Mouse (Mus musculus): ENCODE data around the gene Ablim2. TPM values are rescaled to one million over a fixed set of nuclear protein-coding genes. Genes with fewer than 3 reads are reported as not detected.

The Ablim2 gene
- total RNA-seq, 2 experiments from 2014 or later = 1.6 TPM; not detected in 1

GRCm38 (mm10) chr5:35762850-35763249 lies 5.2 kb downstream of the Ablim2 start:
- no peak for ATAC-seq (replicated peaks; ENCODE audit: poor library complexity, severe bottlenecking)

DNA sequence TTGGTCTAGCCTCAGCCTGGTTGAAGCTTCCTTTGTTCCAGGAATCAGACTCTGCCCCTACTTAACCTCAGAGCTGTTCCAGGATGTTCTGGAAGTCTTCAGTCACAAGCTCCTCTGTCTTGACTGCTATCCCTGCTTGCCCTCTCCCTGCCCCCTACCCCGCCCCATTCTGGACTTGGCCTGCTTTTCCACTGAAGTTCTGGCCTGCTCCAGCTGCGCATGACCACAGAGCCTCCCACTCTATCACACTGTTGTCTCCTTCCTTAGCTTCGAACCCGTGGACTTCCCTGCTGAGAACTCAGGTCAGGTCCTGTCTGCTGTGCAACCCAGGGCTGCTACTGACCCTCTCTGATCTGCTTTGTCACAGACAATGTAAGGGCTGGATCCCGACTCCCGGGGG lies 8.2 kb downstream of the Ablim2 start:
- ATAC-seq (replicated peaks; ENCODE audit: poor library complexity, severe bottlenecking) = no peak

GRCm38 (mm10) chr5:35768525-35768924 lies 10.8 kb downstream of the Ablim2 start:
- no peak for ATAC-seq (replicated peaks; ENCODE audit: poor library complexity, severe bottlenecking)

DNA sequence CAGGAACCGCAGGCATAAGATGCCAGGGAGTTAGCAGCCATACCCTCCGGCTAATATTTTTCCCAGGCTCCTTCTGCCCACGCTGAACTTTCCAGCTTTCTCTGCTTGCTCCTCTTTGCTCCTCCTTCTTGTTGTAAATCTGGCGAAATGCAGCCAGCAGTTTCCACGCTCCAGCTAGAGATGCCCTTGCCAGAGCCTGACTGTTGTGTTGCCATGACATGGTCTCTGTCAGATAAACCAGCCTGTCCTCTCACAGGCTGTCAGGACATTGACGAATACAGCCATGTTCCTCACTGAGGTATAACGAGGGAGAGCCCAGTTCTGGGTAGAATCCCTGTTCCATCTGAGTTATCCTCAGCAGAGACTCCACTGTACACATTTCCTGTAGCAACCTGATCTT lies 11.3 kb downstream of the Ablim2 start:
- no peak for ATAC-seq (replicated peaks; ENCODE audit: poor library complexity, severe bottlenecking)

GRCm38 (mm10) chr5:35770246-35770645 lies 12.6 kb downstream of the Ablim2 start:
- no peak for ATAC-seq (replicated peaks; ENCODE audit: poor library complexity, severe bottlenecking)

- ATAC-seq (replicated peaks; ENCODE audit: poor library complexity, severe bottlenecking) = no peak
Observed at GRCm38 (mm10) chr5:35770891-35771663, 13.4 kb downstream of the Ablim2 start.

- ATAC-seq (replicated peaks; ENCODE audit: poor library complexity, severe bottlenecking) = no peak
Observed at GRCm38 (mm10) chr5:35773274-35774136, 15.8 kb downstream of the Ablim2 start.

GRCm38 (mm10) chr5:35774137-35774424 lies 16.4 kb downstream of the Ablim2 start:
- ATAC-seq (replicated peaks; ENCODE audit: poor library complexity, severe bottlenecking) = peak; percentile 41; the same call in 1 of the 2 replicates

DNA sequence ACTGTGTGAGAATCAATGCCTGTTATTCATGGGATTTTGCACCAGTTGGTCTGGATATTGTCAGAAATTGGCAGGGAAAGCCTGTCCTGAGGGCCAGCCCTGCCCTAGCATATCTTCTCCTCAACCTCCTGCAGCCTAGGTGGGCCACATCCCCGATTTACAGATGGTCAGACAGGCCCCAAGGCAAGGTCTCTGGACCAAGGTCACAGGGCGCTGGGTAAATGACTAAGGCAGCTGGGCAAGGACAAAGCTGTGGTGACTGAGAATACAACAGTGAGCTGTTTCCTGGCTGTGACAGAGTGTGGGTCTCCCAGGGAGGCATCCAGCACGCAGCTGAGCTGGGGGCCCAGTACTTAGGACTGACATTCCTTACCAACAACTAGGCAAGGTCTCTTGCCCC lies 23.4 kb downstream of the Ablim2 start:
- no peak for ATAC-seq (replicated peaks; ENCODE audit: poor library complexity, severe bottlenecking)

GRCm38 (mm10) chr5:35782648-35783180 lies 25.0 kb downstream of the Ablim2 start:
- no peak for ATAC-seq (replicated peaks; ENCODE audit: poor library complexity, severe bottlenecking)

DNA sequence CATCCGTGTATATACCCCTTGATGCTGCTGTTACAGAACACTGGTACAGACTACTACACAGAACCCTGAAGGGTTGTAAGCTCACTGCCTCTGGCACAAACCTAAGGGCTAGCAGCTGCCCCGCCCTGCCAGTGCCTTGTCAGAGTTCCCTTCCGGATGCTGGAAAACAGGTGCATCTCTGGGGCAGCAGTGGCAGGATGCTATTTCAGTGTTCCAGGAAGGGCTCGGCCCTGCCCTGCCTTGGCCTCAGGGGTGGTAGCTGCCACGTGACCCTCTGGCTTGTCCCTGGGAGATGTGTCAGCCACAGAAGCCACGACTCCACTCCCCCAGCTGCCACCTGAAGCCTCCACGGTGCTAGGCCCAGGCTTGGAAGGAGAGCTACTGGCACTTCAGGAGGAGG lies 28.2 kb downstream of the Ablim2 start:
- ATAC-seq (replicated peaks; ENCODE audit: poor library complexity, severe bottlenecking) = no peak

GRCm38 (mm10) chr5:35787847-35788246 lies 30.2 kb downstream of the Ablim2 start:
- ATAC-seq (replicated peaks; ENCODE audit: poor library complexity, severe bottlenecking) = no peak

- ATAC-seq (replicated peaks; ENCODE audit: poor library complexity, severe bottlenecking) = no peak
Observed at GRCm38 (mm10) chr5:35788719-35789118, 31.0 kb downstream of the Ablim2 start.

GRCm38 (mm10) chr5:35789697-35790096 lies 32.0 kb downstream of the Ablim2 start:
- ATAC-seq (replicated peaks; ENCODE audit: poor library complexity, severe bottlenecking) = peak; percentile 88

DNA sequence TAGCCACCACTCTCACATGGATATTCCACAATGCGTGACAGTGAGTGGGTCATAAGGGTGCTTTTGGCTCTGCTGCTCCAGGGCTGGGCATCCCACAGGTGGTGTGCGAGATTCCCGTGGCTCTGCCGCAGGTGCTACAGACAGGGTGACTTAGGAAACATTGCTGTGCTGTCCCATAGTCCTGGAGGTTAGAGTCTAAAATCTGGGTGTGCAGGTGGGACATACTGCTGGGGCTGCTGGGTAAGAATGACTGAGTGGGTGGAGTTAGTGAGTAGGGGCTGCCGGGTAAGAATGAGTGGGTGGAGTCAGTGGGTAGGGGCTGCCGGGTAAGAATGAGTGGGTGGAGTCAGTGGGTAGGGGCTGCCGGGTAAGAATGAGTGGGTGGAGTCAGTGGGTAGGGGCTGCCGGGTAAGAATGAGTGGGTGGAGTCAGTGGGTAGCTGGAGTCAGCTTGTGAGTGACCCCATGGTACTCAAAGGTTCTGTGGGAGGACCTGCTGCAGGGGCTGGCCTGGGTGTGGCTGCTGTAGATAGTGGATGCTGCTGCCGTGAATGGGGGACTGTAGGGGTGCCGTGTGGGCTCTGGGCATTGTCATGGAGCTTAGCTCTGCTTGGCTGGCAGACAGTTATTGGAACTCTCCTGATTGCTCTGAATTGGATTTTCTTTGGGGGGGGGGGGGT lies 32.8 kb downstream of the Ablim2 start:
- peak; percentile 70 for ATAC-seq (replicated peaks; ENCODE audit: poor library complexity, severe bottlenecking)

DNA sequence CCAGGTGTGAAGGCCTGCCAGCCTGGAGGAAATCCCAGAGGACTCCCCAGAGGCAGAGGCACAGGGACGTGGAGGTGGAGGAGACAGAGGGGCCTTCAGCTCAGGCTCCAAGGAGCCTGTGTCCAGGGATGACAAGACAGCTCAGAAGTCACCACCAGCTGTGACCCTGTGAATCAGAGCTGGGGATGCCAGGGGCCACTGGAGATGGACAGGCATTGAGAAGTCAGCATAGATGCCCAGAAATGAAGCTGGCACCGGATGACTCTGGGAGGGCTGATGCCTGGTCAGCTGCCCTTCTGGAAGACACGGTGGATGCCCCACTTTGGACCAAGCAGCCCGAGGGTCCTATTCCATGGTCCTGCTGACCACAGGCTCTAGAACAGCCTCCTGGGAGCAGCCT lies 36.3 kb downstream of the Ablim2 start:
- ATAC-seq (replicated peaks; ENCODE audit: poor library complexity, severe bottlenecking) = no peak

DNA sequence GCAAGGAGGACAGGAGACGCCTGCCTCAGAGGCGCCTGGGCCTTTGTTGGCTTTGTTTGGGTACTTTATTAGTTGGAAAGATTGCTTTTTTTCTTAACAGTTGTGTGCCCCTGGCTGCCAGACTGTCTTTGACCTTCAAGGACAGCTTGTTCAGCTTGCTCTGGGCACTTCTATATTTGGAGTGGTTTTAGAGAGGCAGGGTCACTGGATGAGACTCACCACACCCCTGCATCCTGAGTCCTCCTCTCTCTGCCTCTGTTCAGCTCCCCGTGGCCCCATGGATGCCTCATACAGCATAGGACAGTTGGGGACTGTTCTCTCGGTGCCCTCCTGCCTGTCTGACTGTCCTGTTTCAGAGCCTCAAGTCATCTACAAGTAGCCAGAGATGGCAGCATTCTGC lies 37.3 kb downstream of the Ablim2 start:
- no peak for ATAC-seq (replicated peaks; ENCODE audit: poor library complexity, severe bottlenecking)

GRCm38 (mm10) chr5:35795481-35796048 lies 37.9 kb downstream of the Ablim2 start:
- ATAC-seq (replicated peaks; ENCODE audit: poor library complexity, severe bottlenecking) = peak; percentile 74

DNA sequence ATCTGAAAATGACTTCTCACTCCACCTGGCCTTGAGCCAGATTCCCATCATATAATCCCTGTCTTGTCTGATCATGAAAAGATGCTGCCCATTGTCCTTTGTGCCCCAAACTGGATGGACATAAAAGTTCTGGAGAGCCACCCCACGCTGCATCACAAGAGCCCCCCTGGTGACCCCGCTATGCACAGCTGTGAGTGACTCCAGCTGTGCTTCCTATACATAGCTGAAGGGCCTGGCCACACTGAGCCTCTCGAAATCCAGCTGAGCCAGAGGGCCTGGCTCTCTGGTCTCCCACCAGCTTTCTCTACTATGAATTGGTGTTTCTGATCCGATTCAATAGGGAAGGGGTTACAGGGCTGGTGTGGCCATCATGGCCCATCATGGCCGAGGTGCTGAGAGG lies 38.5 kb downstream of the Ablim2 start:
- ATAC-seq (replicated peaks; ENCODE audit: poor library complexity, severe bottlenecking) = no peak

DNA sequence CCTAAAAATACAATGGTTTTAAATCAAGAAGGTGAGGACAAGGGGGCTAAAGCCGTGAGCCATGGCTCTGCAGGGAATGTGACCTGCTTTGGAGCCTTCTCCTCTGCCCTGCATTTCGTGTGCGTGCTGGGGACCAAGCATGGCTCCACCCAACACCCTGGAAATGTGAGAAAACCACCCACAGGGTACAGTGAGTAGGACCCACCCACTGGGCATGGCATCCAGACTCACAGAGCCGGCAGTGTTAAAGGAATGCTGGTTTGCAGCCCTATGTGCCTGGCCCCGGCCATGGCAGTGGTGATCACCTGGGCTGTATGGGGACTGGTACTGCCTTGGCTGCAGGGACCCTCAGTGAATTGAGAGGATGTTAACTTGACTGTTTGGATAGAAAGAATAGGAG lies 41.4 kb downstream of the Ablim2 start:
- no peak for ATAC-seq (replicated peaks; ENCODE audit: poor library complexity, severe bottlenecking)

- no peak for ATAC-seq (replicated peaks; ENCODE audit: poor library complexity, severe bottlenecking)
Observed at GRCm38 (mm10) chr5:35803416-35803815, 45.7 kb downstream of the Ablim2 start.

All from granulocyte monocyte progenitor cell, adult 5-6 weeks (primary cell).